Mouse (Mus musculus): ENCODE results near the gene Ccdc57.
"Not testable (repeated sequence)": the region's sequence is repeated elsewhere in the genome, so short reads cannot be mapped to it uniquely, and the experiment has no call there.

Ccdc57 gene

DNA sequence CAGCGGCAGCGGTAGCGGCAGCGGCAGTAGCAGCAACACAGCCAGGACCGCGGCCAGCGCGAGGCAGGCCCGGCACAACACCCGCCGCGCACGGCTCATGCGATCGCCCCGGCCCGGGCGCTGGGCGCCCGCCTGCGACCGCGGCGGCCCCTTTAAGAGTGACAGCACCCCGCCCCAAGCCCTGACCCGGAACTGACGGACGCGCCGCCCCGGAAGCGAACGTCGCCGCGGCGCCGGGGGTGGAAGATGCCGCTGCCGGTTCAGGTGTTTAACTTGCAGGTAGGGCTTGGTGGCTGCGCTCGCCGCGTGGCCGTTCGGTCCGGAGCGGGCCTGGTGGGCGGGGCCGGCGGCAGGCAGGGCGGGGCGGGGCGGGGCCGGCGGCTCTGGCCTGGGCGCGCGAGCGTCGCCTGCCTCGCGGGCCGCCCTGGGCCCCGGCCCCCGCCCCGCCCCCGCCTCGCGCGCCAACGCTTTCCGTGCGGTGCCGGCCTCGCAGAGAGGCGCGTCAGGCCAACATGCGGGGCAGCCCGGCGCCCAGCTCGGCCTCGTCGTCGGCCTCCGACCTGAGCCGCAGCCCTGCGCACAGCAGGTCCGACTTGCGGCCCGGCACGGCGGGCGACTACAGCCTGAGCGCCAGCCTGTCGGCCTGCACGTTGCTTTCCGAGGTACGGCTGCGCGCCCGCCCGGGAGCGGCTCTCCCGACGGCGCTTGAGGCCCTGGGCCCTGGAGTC lies 148.4 kb downstream of the Ccdc57 start, which contains the start of the genes Rfng and Gps1:
Gene Rfng (minus strand): TSS at position 144 of the 728 bp plus-strand sequence.
Gene Gps1 (plus strand): TSS at position 209 of the 728 bp plus-strand sequence.
- DNase-seq (ENCODE audit: low spot score in 2 of 2) = peak; percentile 60 to 73

DNA sequence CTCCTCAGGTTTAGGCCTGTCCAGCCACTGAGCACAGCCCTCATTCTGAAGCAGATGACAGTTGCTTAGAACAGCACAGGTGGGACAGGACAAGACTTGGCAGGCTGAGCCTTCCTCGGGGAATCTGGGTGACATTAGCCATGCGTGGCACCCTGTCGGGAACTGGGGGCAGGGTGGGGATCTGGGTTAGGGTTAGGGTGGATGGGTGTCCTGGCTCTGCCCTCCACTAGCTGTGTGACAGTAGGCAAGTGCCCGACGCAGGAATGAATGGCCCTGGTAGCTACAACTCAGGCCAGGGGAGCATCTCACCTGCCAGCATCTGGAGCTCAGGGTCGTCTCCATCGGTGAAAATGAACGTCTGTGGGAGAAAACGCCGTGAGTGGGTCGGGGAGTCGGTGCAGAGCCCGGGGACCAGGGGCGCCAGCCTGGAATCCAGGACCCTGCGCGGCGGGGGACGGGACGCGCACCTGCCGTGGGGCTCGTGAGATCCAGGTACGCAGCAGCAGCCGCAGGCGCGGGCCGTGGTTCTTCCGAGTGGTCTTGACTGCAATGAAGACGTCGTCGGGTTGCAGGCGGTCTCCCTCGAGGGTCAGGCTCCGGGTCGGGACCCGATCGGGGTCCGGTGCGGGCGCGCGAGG lies 149.1 kb downstream of the Ccdc57 start:
- no peak for DNase-seq (ENCODE audit: low spot score in 2 of 2)

- DNase-seq (ENCODE audit: low spot score in 2 of 2) = not testable (repeated sequence)
Measured at GRCm38 (mm10) chr11:120781361-120781760, 151.3 kb downstream of the Ccdc57 start.

DNA sequence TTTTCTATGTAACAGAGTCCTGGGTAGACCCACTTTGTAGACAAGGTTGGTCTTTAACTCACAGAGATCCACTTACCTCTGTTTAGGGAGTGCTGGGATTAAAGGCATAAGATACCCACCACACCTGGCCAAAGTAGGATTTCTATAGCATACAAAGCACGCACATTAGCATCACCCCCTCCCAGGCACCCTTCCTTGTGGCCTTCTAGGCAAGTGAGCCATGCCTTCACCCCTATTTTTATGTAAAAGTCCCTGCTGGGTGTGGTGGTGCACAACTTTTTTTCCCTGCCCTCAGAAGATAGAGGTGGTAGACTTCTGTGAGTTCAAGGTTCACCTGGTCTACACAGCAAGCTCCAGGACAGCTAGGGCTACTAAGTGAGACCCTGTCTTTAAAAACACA lies 152.8 kb downstream of the Ccdc57 start:
- no peak for DNase-seq (ENCODE audit: low spot score in 2 of 2)

DNA sequence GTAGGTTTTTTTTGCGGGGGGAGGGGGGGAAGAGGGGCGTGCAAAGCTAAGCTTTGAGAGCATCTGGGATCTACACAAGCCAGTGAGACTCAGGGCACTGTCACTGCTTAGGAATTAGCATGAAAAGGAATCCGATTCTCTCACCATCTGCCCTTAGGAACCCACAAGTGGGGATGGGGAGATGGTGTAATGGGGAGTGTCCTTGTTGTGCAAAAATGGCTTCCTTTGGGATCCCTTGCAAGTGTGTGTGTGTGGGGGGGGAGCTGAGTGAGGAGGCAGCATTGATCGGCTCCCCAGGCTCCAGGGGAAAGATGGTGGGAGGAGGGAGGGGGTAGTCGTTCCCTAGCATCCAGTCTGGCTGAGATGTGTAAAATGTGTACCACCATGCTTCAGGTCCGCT lies 155.5 kb downstream of the Ccdc57 start:
- DNase-seq (ENCODE audit: low spot score in 2 of 2) = no peak

All from natural killer cell, adult 2 months (primary cell).